Mouse (Mus musculus) MEL (cell line): ENCODE measurements at regions not wholly inside any gene's neighbourhood (a gene's known extent, or its start where the extent isn't known, plus 50 kb on each side); places are given as distances from the start of the nearest gene placed in this dataset.

Experiments
- DNase-seq: peaks from one replicate; pipeline ENCODE4 v3.0.0; 2011; ENCODE audit warnings: low read depth, low spot score
- H3K27ac ChIP-seq: 2 replicates; pipeline ENCODE4 v1.5.1; 2012; ENCODE audit warnings: low read depth, mild to moderate bottlenecking, control low read depth, low read length, moderate library complexity; ENCODE audit not compliant: control insufficient read depth
- H3K27me3 ChIP-seq, 2 experiments: fragments of 150-350 bp in 1 of 2; sonication (generic) in 1 of 2; 2 replicates each; pipeline ENCODE4 v1.6.1; 2012; ENCODE audit warnings: low read length in 2 of 2, mild to moderate bottlenecking in 2 of 2, improper control_type of control experiment in 1 of 2, moderate library complexity in 1 of 2; ENCODE audit not compliant: insufficient read depth in 2 of 2, control insufficient read depth in 1 of 2
- H3K36me3 ChIP-seq, 2 experiments: 2 replicates each; pipeline ENCODE4 v1.6.1; 2012 to 2014; ENCODE audit warnings: low read length in 2 of 2, improper control_type of control experiment in 1 of 2, inconsistent platforms in 1 of 2, mild to moderate bottlenecking in 1 of 2; ENCODE audit not compliant: insufficient read depth in 2 of 2, control insufficient read depth in 1 of 2
- H3K4me1 ChIP-seq, 2 experiments: fragments of 150-350 bp in 1 of 2; sonication (generic) in 1 of 2; 2 replicates each; pipeline ENCODE4 v1.6.1; 2012; ENCODE audit warnings: low read length in 2 of 2, improper control_type of control experiment in 1 of 2, mild to moderate bottlenecking in 1 of 2; ENCODE audit not compliant: insufficient read depth in 2 of 2, control insufficient read depth in 1 of 2
- H3K4me3 ChIP-seq, 2 experiments: fragments of 150-350 bp in 1 of 2; sonication (generic) in 1 of 2; 2 replicates each; pipeline ENCODE4 v1.5.1; 2012; ENCODE audit warnings: low read depth in 2 of 2, low read length in 2 of 2, mild to moderate bottlenecking in 2 of 2, moderate library complexity in 2 of 2, control low read depth in 1 of 2, improper control_type of control experiment in 1 of 2; ENCODE audit not compliant: control insufficient read depth in 1 of 2, insufficient read depth in 1 of 2
- H3K79me2 ChIP-seq: 2 replicates; pipeline ENCODE4 v1.6.1; 2012; ENCODE audit warnings: mild to moderate bottlenecking, low read length, moderate library complexity; ENCODE audit not compliant: control insufficient read depth, poor library complexity, insufficient read depth
- H3K9ac ChIP-seq: 2 replicates; pipeline ENCODE4 v1.6.1; 2012; ENCODE audit warnings: low read depth, mild to moderate bottlenecking, control low read depth, low read length, moderate library complexity; ENCODE audit not compliant: control insufficient read depth, poor library complexity, severe bottlenecking
- H3K9me3 ChIP-seq: fragments of 150-350 bp; sonication (generic); replicated peaks from 2 replicates; pipeline ENCODE4 v1.6.1; 2012; ENCODE audit warnings: mild to moderate bottlenecking, low read length, improper control_type of control experiment, moderate library complexity; ENCODE audit not compliant: insufficient read depth
- MYB ChIP-seq: IDR thresholded peaks from 2 replicates; pipeline ENCODE4 v1.6.1; 2011; ENCODE audit warnings: mild to moderate bottlenecking, low read depth, low read length, improper control_type of control experiment
- NELFE ChIP-seq: IDR thresholded peaks from 2 replicates; pipeline ENCODE4 v1.6.1; 2011; ENCODE audit warnings: low read depth, low read length, improper control_type of control experiment
- UBTF ChIP-seq: IDR thresholded peaks from 2 replicates; pipeline ENCODE4 v1.6.1; 2012; ENCODE audit warnings: low read depth, mild to moderate bottlenecking, inconsistent platforms, low read length, improper control_type of control experiment, moderate library complexity, borderline replicate concordance; ENCODE audit not compliant: insufficient read depth

DNA sequence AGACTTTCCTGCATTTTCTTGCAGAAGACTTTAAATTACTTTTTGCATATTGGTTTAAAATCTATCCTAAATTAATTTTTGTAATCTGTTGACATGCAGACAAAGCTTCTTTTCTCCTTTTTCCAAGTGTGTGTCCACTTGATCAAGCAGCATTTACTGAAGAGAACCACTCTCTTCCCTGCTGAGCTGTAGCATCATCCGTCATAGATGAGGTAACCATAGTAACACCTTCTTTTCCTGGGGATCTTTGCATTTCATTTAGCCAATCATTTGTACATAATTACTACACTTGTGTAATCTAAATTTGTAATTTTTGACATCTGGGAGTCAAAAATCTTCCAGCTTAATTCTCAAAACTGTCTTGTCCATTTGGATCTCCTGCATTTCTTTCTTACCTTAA lies 53.2 kb upstream of the Dnajc1 start:
- Histone ChIP-seq H3K4me3 (no peak overlapping the region), H3K27ac (no peak overlapping the region), H3K36me3 (no peaks in the 10 kb centered on the region), H3K9ac (no peak overlapping the region), H3K79me2 (no peaks in the 10 kb centered on the region), H3K4me1 (no peaks in the 10 kb centered on the region), H3K27me3 (peaks cover 2 to 4% of the 10 kb centered on the region in 2 experiments), H3K9me3 (no peaks in the 10 kb centered on the region)
- TF ChIP-seq UBTF (no peak), MYB (no peak), NELFE (no peak)
- DNase-seq: no peak
